Mouse (Mus musculus) spleen, postnatal 4 days (tissue): ENCODE measurements around the gene Shc3.

Experiments used
- DNase-seq, 2 experiments: peaks; one replicate each; pipeline ENCODE4 v3.0.0; 2022; ENCODE audit warnings: low spot score in 2 of 2

Shc3 gene

GRCm38 (mm10) chr13:51568501-51568901 lies 718 bp downstream of the Shc3 start:
- DNase-seq = no peak

GRCm38 (mm10) chr13:51567411-51567851 lies 1.8 kb downstream of the Shc3 start:
- DNase-seq = no peak

- DNase-seq = no peak
Observed at GRCm38 (mm10) chr13:51567078-51567395, 2.2 kb downstream of the Shc3 start.

GRCm38 (mm10) chr13:51566371-51567077 lies 2.7 kb downstream of the Shc3 start:
- no peak for DNase-seq

GRCm38 (mm10) chr13:51564741-51565140 lies 4.5 kb downstream of the Shc3 start:
- no peak for DNase-seq

GRCm38 (mm10) chr13:51553343-51553742 lies 15.9 kb downstream of the Shc3 start:
- no peak for DNase-seq

GRCm38 (mm10) chr13:51552233-51552632 lies 17.0 kb downstream of the Shc3 start:
- no peak for DNase-seq

GRCm38 (mm10) chr13:51551824-51552223 lies 17.4 kb downstream of the Shc3 start:
- DNase-seq = no peak

- no peak for DNase-seq
Observed at GRCm38 (mm10) chr13:51539816-51540215, 29.4 kb downstream of the Shc3 start.

GRCm38 (mm10) chr13:51535326-51535725 lies 33.9 kb downstream of the Shc3 start:
- DNase-seq = no peak

- DNase-seq = no peak
Observed at GRCm38 (mm10) chr13:51526480-51526879, 42.7 kb downstream of the Shc3 start.

- DNase-seq = no peak
Observed at GRCm38 (mm10) chr13:51524316-51524715, 44.9 kb downstream of the Shc3 start.

GRCm38 (mm10) chr13:51523311-51523710 lies 45.9 kb downstream of the Shc3 start:
- no peak for DNase-seq

- no peak for DNase-seq
Observed at GRCm38 (mm10) chr13:51518880-51519279, 50.3 kb downstream of the Shc3 start.

GRCm38 (mm10) chr13:51517943-51518342 lies 51.3 kb downstream of the Shc3 start:
- DNase-seq = no peak

GRCm38 (mm10) chr13:51508836-51509235 lies 60.4 kb downstream of the Shc3 start:
- no peak for DNase-seq

GRCm38 (mm10) chr13:51505711-51506110 lies 63.5 kb downstream of the Shc3 start:
- DNase-seq = no peak

GRCm38 (mm10) chr13:51499769-51500168 lies 69.5 kb downstream of the Shc3 start:
- no peak for DNase-seq

- DNase-seq = no peak
Observed at GRCm38 (mm10) chr13:51493676-51494075, 75.5 kb downstream of the Shc3 start.

- no peak for DNase-seq
Observed at GRCm38 (mm10) chr13:51491649-51492435, 77.4 kb downstream of the Shc3 start.

- DNase-seq = no peak
Observed at GRCm38 (mm10) chr13:51490195-51490594, 79.0 kb downstream of the Shc3 start.

- DNase-seq = no peak
Observed at GRCm38 (mm10) chr13:51488945-51489344, 80.3 kb downstream of the Shc3 start.

- DNase-seq = no peak
Observed at GRCm38 (mm10) chr13:51485291-51485690, 83.9 kb downstream of the Shc3 start.
